Mouse (Mus musculus) hematopoietic stem cell, adult 5-6 weeks (primary cell): ENCODE measurements around the gene Sugt1. TPM values are rescaled to one million over a fixed set of nuclear protein-coding genes. Genes with fewer than 3 reads are reported as not detected.

Source experiments
- ATAC-seq, 2 experiments: fragments of 125-278 bp in 1 of 2; replicated peaks in 1 of 2; 2 replicates each; pipeline ENCODE4 v1.8.0; 2016 to 2017; ENCODE audit warnings: inconsistent platforms in 2 of 2, mild to moderate bottlenecking in 2 of 2, moderate number of reproducible peaks in 2 of 2, low read depth in 1 of 2, moderate TSS enrichment in 1 of 2; ENCODE audit not compliant: low FRiP score in 2 of 2, poor library complexity in 2 of 2, severe bottlenecking in 2 of 2, insufficient read depth in 1 of 2, low TSS enrichment in 1 of 2
- total RNA-seq: library from RNA; stranded (forward); fragments of 172-1452, 232-1000 nt; gene quantifications from 2 replicates; pipeline ENCODE4 v1.2.3, GENCODE M21; 2017

The Sugt1 gene
- total RNA-seq, 1 experiment from 2014 or later, result 141 TPM

- ATAC-seq, result no peak
Observed at GRCm38 (mm10) chr14:79660467-79660866, 73.0 kb downstream of the Sugt1 start.

- ATAC-seq, result peak; percentile 93 to 98
Observed at GRCm38 (mm10) chr14:79661005-79661917, 73.8 kb downstream of the Sugt1 start.

- no peak for ATAC-seq
Observed at GRCm38 (mm10) chr14:79662001-79662400, 74.5 kb downstream of the Sugt1 start, which contains the start of gene Cnmd. TSS of gene Cnmd (minus strand) at chr14:79662170.

GRCm38 (mm10) chr14:79671008-79671407 is 83.5 kb downstream of the Sugt1 start:
- ATAC-seq, result peak; percentile 32 to 46; a peak in 2 of 4 replicates

DNA sequence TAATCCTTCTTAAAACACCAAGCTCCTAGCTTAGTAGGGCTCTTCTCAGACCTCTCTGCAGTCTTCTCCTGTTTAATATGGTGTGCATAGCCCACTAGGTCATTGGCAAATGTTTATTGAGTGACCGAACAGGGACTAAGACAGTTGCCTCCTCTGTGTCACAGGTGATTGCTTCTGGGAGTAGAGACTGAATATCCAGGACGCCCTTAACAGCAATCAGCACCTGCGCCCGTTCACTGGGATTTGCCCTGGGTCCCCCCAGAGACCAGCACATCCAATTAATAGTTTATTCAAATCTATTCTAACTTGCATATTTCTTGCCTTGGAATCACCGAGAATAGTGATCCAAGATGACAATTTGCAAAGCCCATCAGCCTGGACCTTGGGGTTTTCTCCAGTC is 85.1 kb downstream of the Sugt1 start:
- no peak for ATAC-seq

DNA sequence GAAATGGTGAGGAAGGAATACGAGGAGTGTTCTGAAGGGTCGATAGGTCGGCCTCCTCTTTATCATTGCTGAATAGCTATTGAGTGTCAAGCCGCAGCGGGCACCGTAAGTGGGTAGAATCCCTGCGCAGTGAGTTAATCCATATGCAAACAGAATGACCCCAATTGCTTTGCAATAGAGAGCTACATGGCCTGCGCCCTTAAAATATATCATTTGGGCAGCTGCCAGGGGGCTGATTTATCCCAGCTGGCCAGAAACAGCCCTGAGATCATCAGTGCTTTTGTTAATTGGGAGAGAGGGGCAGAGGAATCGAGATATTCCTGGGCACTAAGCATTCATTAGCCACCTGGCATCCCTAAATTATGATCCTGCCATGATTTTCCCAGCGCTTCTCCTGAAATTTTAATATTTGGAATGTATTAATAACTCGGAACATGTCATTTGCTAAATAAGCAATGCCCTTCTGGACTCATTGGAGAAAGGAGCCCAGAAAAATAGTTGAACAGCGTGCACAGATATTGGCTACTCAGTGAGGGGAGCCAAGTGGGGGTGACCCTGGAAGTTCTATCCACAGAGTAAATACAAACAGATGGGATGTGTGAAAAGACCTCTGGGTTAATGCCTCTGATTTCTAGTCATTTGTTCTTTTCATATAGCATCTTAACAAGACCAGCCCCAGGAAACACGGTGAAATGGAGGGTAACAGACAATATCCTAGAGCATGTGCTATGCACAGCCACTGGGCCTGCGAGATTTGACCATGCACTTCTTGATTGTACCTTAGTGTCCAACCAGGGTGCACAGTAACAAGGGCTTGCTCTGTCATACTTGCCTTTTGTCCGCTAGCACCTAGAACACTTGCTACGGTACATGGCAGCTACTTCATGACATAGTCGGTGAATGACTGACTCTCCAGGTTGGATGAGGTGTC is 85.9 kb downstream of the Sugt1 start:
- no peak for ATAC-seq

GRCm38 (mm10) chr14:79677108-79677753 is 89.7 kb downstream of the Sugt1 start:
- ATAC-seq, result no peak; a peak in 1 of 4 replicates

- no peak for ATAC-seq
Observed at GRCm38 (mm10) chr14:79677891-79678687, 90.6 kb downstream of the Sugt1 start.

DNA sequence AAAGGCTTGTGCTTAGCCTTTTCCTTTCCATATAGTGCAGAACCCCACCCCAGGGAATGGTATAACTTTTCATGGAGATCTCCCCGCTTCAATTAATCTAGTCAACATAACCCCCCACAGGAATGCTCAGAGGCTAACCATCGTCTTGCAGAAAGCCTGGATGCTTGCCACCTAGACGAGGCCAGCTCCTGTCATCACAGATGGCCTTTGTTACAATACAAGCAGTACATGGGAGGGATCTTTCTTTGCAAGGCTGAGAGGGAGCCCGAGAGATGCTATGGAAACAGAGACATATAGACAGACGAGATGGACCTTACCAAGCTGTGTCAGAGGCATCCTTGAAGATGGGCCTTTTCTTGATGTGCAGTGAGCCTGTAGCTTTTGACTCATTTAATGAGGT is 93.2 kb downstream of the Sugt1 start:
- ATAC-seq, result no peak

Other genes with a start within 250 kb of the Sugt1 start
- 41.0 and 78.3 TPM in 2 replicates for gene Naa16, start 196.9 kb upstream of the Sugt1 start, total RNA-seq
- gene Mtrf1, start 189.9 kb upstream of the Sugt1 start, total RNA-seq, result 20.4 and 22.2 TPM in 2 replicates
- gene Kbtbd7, start 161.2 kb upstream of the Sugt1 start, total RNA-seq, result 25.7 and 28.3 TPM in 2 replicates
- 3.5 and 3.6 TPM in 2 replicates for gene Kbtbd6, start 135.9 kb upstream of the Sugt1 start, total RNA-seq
- gene Elf1, start 106.5 kb upstream of the Sugt1 start, total RNA-seq, result 323 and 335 TPM in 2 replicates
- 67.9 and 89.1 TPM in 2 replicates for gene Wbp4, start 106.2 kb upstream of the Sugt1 start, total RNA-seq
- not detected in 2 replicates for gene Cnmd, start 74.5 kb downstream of the Sugt1 start, total RNA-seq
- gene Pcdh8, start 183.6 kb downstream of the Sugt1 start, total RNA-seq, result not detected in 2 replicates